Comparison of ENCODE assay signal across 10 mouse cellular contexts in genomic region chr8:79612965-79613364, GRCm38 (mm10). TPM values are rescaled to one million over a fixed set of nuclear protein-coding genes. Genes with fewer than 3 reads are reported as not detected.
DNase-seq lines count a peak whose midpoint lies in the region; ATAC-seq and TF ChIP-seq lines count a peak whose summit lies in the region.
"Had no signal": no experiment of that assay in that cellular context is flagged by ENCODE, and none has a peak within 500 bp of the region (broad histone marks: within the 10 kb centered on the region; RNA-seq: fewer than 3 reads in every experiment).

No protein-coding gene starts in this region.

- intact Hi-C loops in heart, postnatal 10 days (cut with DNase I) = no loop called here
- intact Hi-C loops in left cerebral cortex, postnatal 4 days (cut with DNase I) = no loop called here

- no peaks in the 10 kb centered on the region for H3K36me3 ChIP-seq in kidney, embryonic 15.5 days
- H3K36me3 ChIP-seq in G1E (replicated peaks) = no peaks in the 10 kb centered on the region
- H3K36me3 ChIP-seq: forebrain, embryonic 12.5 days had no signal

- H3K27me3 ChIP-seq in kidney, embryonic 15.5 days = no peaks in the 10 kb centered on the region
- no peaks in the 10 kb centered on the region for H3K27me3 ChIP-seq in G1E (ENCODE audit: insufficient read depth, low read length)
- H3K27me3 ChIP-seq: forebrain, embryonic 12.5 days had no signal

- H3K9ac ChIP-seq in kidney, embryonic 15.5 days = no peak overlapping the region
- H3K9ac ChIP-seq: forebrain, embryonic 12.5 days had no signal

- H3K4me2 ChIP-seq in kidney, embryonic 15.5 days = no peak overlapping the region
- H3K4me2 ChIP-seq: forebrain, embryonic 12.5 days had no signal

- no peak for ATAC-seq in kidney, embryonic 15.5 days (replicated peaks; ENCODE audit: low FRiP score)
- peak; percentile 90 for ATAC-seq in G1E (ENCODE audit: extremely low read depth, insufficient number of reproducible peaks, low FRiP score, poor library complexity, severe bottlenecking)
- peak; percentile 85 for ATAC-seq in neutrophil, adult 5-6 weeks (ENCODE audit: extremely low read depth, insufficient number of reproducible peaks, low FRiP score, poor library complexity, severe bottlenecking)

- H3K4me1 ChIP-seq in kidney, embryonic 15.5 days = peaks cover 3% of the 10 kb centered on the region; the same call in 1 of the 2 replicates
- peaks cover 38% of the 10 kb centered on the region for H3K4me1 ChIP-seq in G1E (ENCODE audit: insufficient read depth, low read depth, low read length)

- H3K9me3 ChIP-seq in kidney, embryonic 15.5 days (replicated peaks) = no peaks in the 10 kb centered on the region
- H3K9me3 ChIP-seq in G1E (replicated peaks) = no peaks in the 10 kb centered on the region
- H3K9me3 ChIP-seq: forebrain, embryonic 12.5 days had no signal

- TF ChIP-seq CTCF in G1E (IDR thresholded peaks at IDR 0.05; ENCODE audit: low read depth, low read length) = no peak

- no peak for DNase-seq in kidney, adult 18-20 months
- DNase-seq in G1E (ENCODE audit: low spot score) = peak; percentile 26
- DNase-seq in heart, postnatal 10 days = peak; percentile 36 to 38
- DNase-seq in cerebellum, postnatal 25 days = no peak
- DNase-seq in left cerebral cortex, postnatal 4 days = no peak
- no peak for DNase-seq in layer of hippocampus, postnatal 10 days (ENCODE audit: low spot score in 2 of 2)
- DNase-seq: kidney, adult 2 months had no signal

- WGBS in kidney, embryonic 15.5 days = 46% methylated on average over 5 of the region's 5 CpGs

- H3K4me3 ChIP-seq in kidney, embryonic 15.5 days (replicated peaks) = no peak overlapping the region
- H3K4me3 ChIP-seq in G1E (ENCODE audit: low read depth, low read length) = no peak overlapping the region; the same call in 1 of the 2 replicates
- H3K4me3 ChIP-seq: forebrain, embryonic 12.5 days had no signal

- 0 out of 2 replicates have a peak overlapping the region, but pooled peaks have one; percentile 4 for H3K27ac ChIP-seq in kidney, embryonic 15.5 days
- H3K27ac ChIP-seq: forebrain, embryonic 12.5 days had no signal

RNA-seq across cellular contexts. Expression of gene Otud4, which starts 26.5 kb away (rescaled TPM):
- polyA plus RNA-seq in kidney, embryonic 15.5 days (2015; fragmentation: Nextera tagmentation; extraction: Ambion mirVana) = 15.7 and 16.0 TPM in 2 replicates
- total RNA-seq in G1E (2014; fragmentation: Nextera tagmentation) (99.3 and 116 TPM in 2 replicates), G1E (2017) (81.7 and 84.1 TPM in 2 replicates)
- 5.4 and 7.4 TPM in 2 replicates for polyA plus RNA-seq in G1E (2012)
- 10 to 100 TPM; 40.5 to 49.8 TPM for total RNA-seq in heart, postnatal 10 days (2021)
- total RNA-seq in neutrophil, adult 5-6 weeks (2017) = 63.7 and 72.7 TPM in 2 replicates
- 10 to 100 TPM; 49.5 to 50.3 TPM for total RNA-seq in left cerebral cortex, postnatal 4 days (2021)
- 10 to 100 TPM; 40.5 to 45.3 TPM for total RNA-seq in layer of hippocampus, postnatal 10 days (2021)

Comparison
In these comparisons a context has a peak if more than half of its experiments do, and no peak if none do; other contexts are left out.
1. DNase-seq: peak in G1E (single experiment) and heart, postnatal 10 days (2 of 2); none in kidney, adult 18-20 months (single experiment), cerebellum, postnatal 25 days (0 of 2), left cerebral cortex, postnatal 4 days (single experiment) and layer of hippocampus, postnatal 10 days (0 of 2).